Mouse (Mus musculus): Measurements from ENCODE around the gene Depdc1b. TPM values are rescaled to one million over a fixed set of nuclear protein-coding genes. Genes with fewer than 3 reads are reported as not detected.

Depdc1b gene
- polyA plus RNA-seq, 1 experiment = 0.82 TPM

DNA sequence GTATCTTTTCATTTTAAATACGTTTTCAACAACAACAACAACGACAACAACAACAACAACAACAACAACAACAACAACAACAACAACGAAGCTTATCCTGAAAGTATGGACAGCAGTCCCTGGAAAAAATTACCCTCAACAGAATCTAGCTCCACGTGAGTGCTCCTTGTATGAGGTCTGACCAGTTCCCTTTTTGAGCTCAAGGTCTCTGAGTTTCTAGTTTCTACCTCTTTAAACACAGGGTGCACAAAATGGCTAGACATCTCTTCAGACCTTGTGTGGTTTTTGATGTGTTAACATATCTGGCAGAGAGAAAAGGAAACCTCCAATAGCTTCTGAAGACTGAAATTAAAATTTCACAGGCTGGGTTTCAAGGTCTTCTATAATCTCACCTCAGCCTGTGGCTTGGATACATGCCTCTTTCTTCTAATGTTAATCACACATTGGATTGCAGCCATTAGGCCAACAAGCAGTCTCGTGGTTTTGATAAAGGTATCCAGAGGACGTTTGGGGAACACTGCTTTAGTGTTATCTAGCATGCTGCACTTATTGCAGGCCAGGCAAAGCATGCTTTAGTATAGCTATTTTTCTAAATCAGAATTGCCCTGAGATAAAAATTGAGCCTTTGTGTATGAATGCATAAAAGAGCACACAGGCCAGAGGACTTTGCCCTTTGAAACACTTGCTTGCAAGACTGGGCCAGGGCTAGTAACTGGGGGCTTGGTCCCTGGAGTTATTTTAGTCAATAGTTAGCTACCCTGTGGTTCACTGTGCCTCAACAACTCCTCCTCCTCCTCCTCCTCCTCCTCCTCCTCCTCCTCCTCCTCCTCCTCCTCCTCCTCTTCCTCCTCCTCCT lies 137.2 kb downstream of the Depdc1b start:
- TF ChIP-seq CTCF (IDR thresholded peaks at IDR 0.05; ENCODE audit: extremely low read depth, insufficient read length, insufficient replicate concordance, low read depth, low read length) (no peak), POLR2A (IDR thresholded peaks at IDR 0.05; ENCODE audit: low read depth, low read length) (no peak)
- no peak overlapping the region for H3K4me3 ChIP-seq (ENCODE audit: low read depth, low read length)
- no peaks in the 10 kb centered on the region for H3K36me3 ChIP-seq (ENCODE audit: control insufficient read depth, insufficient read depth, low read length)
- 36% methylated on average over 6 of the region's 6 CpGs for WGBS
- H3K27me3 ChIP-seq (ENCODE audit: control insufficient read depth, insufficient read depth, low read length) = no peaks in the 10 kb centered on the region; the same call in 1 of the 2 replicates
- H3K27ac ChIP-seq (ENCODE audit: insufficient read depth, low read depth, low read length) = 0 out of 2 replicates have a peak overlapping the region, but pooled peaks have one; percentile 31
- peaks cover 7% of the 10 kb centered on the region; the same call in 1 of the 2 replicates for H3K4me1 ChIP-seq (ENCODE audit: control insufficient read depth, insufficient read depth, insufficient read length, low read length)

Other genes starting within 250 kb of the Depdc1b start
- 0.84 and 0.94 TPM in 2 replicates for gene Ndufaf2, start 157.7 kb upstream of the Depdc1b start, polyA plus RNA-seq (2012; rRNA removed)
- 3.2 and 5.0 TPM in 2 replicates for gene Ercc8, start 157.6 kb upstream of the Depdc1b start, polyA plus RNA-seq (2012; rRNA removed)
- gene Elovl7, start 101.9 kb upstream of the Depdc1b start, polyA plus RNA-seq (2012; rRNA removed) = 1.5 and 3.7 TPM in 2 replicates
- gene Pde4d, start 133.6 kb downstream of the Depdc1b start, polyA plus RNA-seq (2012; rRNA removed) = 3.0 and 8.4 TPM in 2 replicates

Data from small intestine, adult 2 months (tissue).